Mouse (Mus musculus): ENCODE measurements around the gene Gm3127.
"Not testable (repeated sequence)": the region's sequence is repeated elsewhere in the genome, so short reads cannot be mapped to it uniquely, and the experiment has no call there.

Gm3127 gene

DNA sequence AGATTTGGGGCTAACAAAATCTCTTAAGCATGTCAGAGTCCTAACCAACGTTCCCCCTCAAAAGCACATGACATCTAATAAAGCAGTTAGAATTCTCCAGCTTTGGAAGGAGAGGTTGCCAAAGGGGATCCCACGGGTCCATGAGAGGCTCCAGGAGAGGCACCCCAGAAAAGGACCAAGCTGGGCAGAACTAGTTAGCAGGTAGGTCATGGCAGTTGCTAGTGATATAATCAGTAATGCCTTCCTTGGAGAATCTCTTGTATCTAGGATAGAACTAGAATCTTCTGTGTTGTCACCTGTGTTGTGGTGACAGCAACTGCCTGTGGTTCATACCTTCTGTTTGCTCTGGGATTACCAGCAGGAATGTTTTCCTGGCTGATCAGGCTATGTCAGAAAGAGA lies at the start of gene Gm3127:
Gm3127 (plus strand) TSS at position 301 of the 400 bp plus-strand sequence.
- DNase-seq: not testable (repeated sequence)

DNA sequence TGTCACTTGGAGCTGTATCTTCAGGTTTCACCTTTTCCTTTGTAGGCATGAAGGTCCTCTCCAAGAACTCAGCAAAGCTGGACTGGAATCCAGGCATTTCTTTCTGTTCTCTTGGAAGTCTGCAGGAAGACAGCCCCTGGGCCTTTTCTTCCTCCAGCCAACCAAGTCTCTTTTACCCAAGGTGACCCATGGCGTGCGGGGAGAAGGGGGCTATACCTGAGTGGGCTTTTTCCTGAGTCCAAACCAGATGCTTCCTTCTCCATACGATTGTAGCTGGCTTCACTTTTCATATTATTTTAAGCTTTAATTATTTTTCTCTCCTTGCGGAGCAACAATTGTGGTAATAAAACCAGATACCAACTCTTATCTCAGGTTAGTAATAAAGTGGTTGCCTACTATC lies 23.2 kb upstream of the Gm3127 start:
- not testable (repeated sequence) for DNase-seq

DNA sequence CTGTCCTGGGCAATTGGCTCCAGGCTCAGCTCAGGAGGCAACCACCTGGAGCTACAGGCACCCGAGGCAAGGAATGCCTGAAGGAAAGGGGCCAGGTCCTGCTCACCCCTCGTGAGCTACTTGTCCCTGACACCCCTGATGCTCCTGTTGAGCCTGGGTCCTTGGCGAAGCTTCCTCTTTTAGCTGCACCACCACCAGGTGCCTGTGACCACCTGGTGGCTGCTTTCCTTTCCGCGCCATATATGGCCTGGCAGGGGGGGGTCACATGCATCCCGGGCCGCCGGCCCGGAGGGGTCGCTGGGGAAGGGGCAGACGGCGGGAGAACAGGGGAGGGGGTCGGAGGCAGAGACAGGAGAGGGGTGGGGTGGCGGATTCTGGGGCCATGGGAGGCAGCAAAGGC lies 17.2 kb downstream of the Gm3127 start:
- peak in 1 of 2 experiments; percentile 26 for DNase-seq

DNA sequence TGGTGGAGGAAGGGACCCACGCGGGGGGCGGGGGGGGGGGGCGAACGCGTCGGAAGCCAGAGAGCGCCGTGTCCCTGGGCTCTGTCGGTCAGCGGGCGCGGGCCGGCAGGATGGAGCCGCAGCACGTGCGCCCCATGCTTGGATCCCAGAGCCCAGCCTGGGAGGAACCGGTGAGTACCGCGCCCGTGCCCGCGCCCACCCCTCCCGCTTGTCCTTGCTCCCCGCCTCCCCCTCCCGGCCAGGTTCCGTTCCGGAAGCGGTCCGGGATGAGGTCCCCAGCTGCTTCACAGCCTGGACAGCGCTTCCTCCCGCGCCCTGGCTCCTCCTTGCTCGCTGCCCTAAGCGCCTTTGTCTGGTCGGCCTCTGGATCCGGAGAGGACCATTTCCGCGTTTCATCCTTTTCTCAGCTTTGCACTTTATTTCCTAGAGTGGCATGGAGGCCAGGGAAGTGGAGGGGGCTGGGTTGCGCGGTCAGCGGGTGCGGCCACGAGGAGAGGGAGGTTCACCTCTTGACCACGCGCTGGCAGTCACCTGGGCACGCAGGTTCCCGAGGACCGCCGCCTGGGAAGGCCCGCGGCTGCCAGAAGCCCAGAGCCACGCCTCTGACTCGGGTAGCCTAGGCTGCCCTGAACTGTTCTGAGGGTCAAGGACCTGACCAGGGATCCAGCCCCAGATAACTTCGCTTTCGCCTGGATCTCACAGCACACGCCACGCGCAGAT lies 17.8 kb downstream of the Gm3127 start, which contains the start of gene Gm2974:
Gm2974 (plus strand) TSS at position 86 of the 720 bp plus-strand sequence.
- DNase-seq: peak; percentile 2 to 42

DNA sequence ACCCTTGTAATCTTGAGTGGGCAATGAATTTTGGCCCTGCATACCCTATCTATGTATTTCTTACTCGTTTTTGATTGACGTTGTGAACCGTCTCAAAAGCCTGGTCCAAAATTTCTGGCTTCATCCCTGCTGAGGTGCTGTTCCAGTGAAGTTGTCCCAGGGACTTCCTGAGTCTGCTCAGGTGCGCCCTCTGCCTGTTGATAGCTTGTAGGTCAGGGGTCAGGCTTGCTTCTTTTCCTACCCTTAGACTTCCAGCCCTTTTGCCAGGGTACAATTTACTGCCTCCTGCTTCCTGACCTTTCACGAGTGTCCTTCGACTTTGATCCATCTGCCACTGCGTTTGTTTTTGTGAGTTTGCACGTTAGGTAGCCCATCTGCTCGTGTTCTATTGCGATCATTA lies 18.5 kb downstream of the Gm3127 start:
- not testable (repeated sequence) for DNase-seq

All from kidney, postnatal 25 days (tissue).